Mouse (Mus musculus): ENCODE results near the gene Patz1. TPM values are rescaled to one million over a fixed set of nuclear protein-coding genes. Genes with fewer than 3 reads are reported as not detected.
A peak's percentile ranks its signal among the peaks of the same experiment; 100 is the strongest.

The Patz1 gene
- total RNA-seq, 2 experiments from 2014 or later: 31.8 to 31.9 TPM

- peak in 1 of 2 experiments; percentile 32 for DNase-seq (ENCODE audit: low spot score in 2 of 2)
These were observed 2.8 kb downstream of the Patz1 start for GRCm38 (mm10) chr11:3291311-3292061.

DNA sequence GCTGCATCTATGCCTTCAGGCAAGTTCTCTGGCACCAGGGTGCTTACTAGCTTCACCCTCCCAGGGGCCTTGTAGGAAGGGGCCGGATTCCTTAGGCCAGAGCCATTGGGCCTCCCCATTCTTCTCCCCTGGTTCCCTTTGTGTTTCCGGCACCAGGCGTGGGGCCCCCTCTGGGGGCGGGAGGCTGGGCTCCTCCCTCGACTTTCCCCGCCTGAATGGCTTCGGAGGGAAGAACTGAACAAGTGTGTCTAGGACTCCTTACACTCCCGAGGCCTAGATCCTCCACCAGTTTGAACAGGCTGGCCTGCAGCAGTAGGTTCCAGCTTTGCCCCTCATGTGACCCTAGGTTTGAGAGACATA is 3.4 kb downstream of the Patz1 start:
- peak; percentile 46 to 72 for DNase-seq (ENCODE audit: low spot score in 2 of 2)

GRCm38 (mm10) chr11:3292711-3293249 is 4.1 kb downstream of the Patz1 start:
- DNase-seq (ENCODE audit: low spot score in 2 of 2): peak in 1 of 2 experiments; percentile 41

DNA sequence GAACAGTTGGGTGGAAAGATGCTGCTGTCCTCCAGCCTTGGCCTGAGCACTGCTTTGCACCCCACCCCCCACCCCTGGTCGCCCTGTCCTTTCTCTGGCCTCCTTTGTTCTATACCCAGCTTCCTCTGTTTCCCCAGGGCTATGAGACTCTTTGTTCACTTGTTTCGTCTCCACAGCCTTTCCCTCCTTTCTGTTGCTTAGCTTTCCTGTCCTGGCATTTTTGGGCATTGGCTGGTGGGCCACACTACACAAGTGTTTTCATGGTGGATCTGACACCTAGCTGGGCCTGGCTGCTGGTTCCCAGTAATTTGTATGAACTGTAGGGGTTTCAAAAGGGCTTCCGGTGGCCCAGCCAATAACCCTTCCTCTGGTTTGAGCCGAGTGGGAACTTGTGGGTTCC is 4.7 kb downstream of the Patz1 start:
- no peak for DNase-seq (ENCODE audit: low spot score in 2 of 2)

- no peak for DNase-seq (ENCODE audit: low spot score in 2 of 2)
These were observed 6.0 kb downstream of the Patz1 start for GRCm38 (mm10) chr11:3294641-3295040.

- DNase-seq (ENCODE audit: low spot score in 2 of 2): no peak
These were observed 7.4 kb downstream of the Patz1 start for GRCm38 (mm10) chr11:3296056-3296455.

- no peak for DNase-seq (ENCODE audit: low spot score in 2 of 2)
These were observed 9.5 kb downstream of the Patz1 start for GRCm38 (mm10) chr11:3297871-3298812.

GRCm38 (mm10) chr11:3298813-3299185 is 10.1 kb downstream of the Patz1 start:
- DNase-seq (ENCODE audit: low spot score in 2 of 2): no peak

- no peak for DNase-seq (ENCODE audit: low spot score in 2 of 2)
These were observed 12.4 kb downstream of the Patz1 start for GRCm38 (mm10) chr11:3301075-3301474.

DNA sequence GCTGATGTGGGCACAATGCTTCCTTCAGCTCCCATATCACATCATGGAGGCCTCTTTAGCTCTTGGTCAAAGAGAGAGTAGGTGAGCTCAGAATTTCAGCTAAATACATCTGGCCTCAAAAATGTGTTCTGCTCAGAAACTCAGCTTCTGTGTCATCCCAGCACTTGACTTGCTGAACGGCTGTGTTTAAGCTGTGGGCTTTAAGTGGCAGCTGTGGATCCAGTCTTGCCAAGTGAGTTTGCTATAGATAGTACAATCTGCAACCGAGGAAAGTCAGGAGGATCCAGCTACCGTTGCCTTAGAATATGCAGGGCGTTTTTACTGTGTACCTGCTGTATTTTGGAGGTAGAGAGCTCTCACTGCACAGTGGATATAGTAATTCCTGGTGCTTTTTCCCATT is 13.7 kb downstream of the Patz1 start:
- DNase-seq (ENCODE audit: low spot score in 2 of 2): no peak

DNA sequence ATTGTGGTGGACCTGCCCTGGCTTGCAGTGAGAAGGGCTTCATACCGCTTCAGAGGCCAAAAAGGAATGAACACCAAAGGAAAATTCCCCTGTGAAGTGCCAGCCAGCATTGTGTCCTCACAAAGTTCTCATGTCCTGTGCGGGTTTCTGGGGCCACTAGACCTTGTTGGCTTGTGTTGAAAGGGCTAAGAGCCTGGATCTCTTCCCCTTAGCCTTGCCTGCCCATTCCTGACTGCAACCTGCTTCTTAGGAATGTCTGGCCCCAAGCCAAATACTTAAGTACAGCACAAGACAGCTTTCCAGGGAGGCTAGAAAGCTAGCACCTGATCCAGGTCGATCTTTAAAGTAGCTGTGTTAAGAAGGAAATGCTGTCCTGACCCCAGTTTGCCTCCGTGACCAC is 14.1 kb downstream of the Patz1 start:
- DNase-seq (ENCODE audit: low spot score in 2 of 2): no peak

GRCm38 (mm10) chr11:3305821-3306220 is 17.1 kb downstream of the Patz1 start:
- DNase-seq (ENCODE audit: low spot score in 2 of 2): no peak

DNA sequence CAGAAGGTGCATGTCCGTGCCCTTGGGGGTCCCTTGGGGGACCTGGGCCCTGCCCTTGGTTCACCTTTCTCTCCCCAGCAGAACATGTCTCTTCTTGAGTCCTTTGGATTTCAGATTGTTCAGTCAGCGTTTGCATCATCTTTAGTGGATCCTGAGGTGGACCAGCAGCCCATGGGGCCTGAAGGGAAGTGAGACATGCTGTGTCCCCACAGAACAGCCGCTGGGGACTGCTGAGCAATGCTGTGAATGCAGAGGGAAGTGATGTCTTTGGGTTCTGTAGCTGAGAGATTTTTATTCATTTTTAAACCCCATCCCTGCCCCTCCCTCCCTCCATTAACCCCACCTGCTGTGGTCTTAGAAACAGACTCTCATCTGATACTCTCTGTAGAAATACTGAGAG is 19.2 kb downstream of the Patz1 start:
- no peak for DNase-seq (ENCODE audit: low spot score in 2 of 2)

- DNase-seq (ENCODE audit: low spot score in 2 of 2): no peak
These were observed 21.2 kb downstream of the Patz1 start for GRCm38 (mm10) chr11:3309884-3310283.

GRCm38 (mm10) chr11:3310789-3311585 is 22.3 kb downstream of the Patz1 start:
- DNase-seq (ENCODE audit: low spot score in 2 of 2): no peak

DNA sequence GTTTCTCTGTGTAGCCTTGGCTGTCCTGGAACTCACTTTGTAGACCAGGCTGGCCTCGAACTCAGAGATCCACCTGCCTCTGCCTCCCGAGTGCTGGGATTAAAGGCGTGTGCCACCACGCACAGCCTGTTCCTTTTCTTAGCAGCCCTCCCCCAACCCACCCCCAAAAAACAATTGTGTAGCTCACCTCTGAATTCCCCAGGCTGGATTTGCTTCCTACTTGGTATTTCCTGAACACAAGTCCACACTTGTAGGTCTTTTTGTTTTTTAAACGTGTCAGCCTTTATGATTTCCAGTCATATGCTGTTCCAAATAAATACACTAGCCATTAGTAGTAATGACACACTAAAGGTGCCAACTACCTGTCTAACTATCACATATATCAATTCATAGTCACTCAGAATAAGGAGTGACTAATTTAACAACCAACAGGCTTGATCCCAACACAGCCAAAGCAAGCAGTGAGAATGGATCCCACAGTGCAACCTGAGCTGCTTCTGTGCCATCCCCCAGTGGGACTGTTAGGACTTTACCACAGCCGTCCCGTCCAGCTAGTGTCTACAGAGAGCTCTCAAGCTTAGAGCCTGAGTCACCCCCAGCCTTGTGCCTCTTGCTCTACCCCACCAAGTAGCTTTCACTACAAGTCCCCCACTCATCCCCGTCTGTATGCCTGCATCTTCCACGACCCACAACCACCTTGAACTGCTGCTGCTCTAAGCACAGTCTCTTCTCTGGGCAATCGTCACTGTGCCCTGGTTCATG is 23.1 kb downstream of the Patz1 start:
- DNase-seq (ENCODE audit: low spot score in 2 of 2): no peak

GRCm38 (mm10) chr11:3313294-3313693 is 24.6 kb downstream of the Patz1 start:
- no peak for DNase-seq (ENCODE audit: low spot score in 2 of 2)

- peak in 1 of 2 experiments; percentile 56 for DNase-seq (ENCODE audit: low spot score in 2 of 2)
These were observed 25.5 kb downstream of the Patz1 start for GRCm38 (mm10) chr11:3314148-3314547.

- DNase-seq (ENCODE audit: low spot score in 2 of 2): no peak
These were observed 29.6 kb downstream of the Patz1 start for GRCm38 (mm10) chr11:3318286-3318685.

GRCm38 (mm10) chr11:3328271-3328670 is 39.6 kb downstream of the Patz1 start:
- DNase-seq (ENCODE audit: low spot score in 2 of 2): no peak

Data from gastrocnemius, postnatal 4 days (tissue).